Mouse (Mus musculus) stomach, postnatal 0 days (tissue): ENCODE data around the gene Gpbar1. TPM values are rescaled to one million over a fixed set of nuclear protein-coding genes. Genes with fewer than 3 reads are reported as not detected.

Experiments used
- ATAC-seq: fragments of 200-750 bp; cut with Nextera tagmentation; 2 replicates; pipeline ENCODE4 v1.8.0; 2017; ENCODE audit not compliant: low FRiP score, low TSS enrichment
- DNase-seq: peaks from one replicate; pipeline ENCODE4 v3.0.0-alpha.2; 2016; ENCODE audit warnings: low spot score
- H3K27ac ChIP-seq: fragments of 300-500 bp; sonication (generic); replicated peaks from 2 replicates; pipeline ENCODE4 v1.5.1; 2014; ENCODE audit warnings: mild to moderate bottlenecking, control low read depth
- H3K27me3 ChIP-seq: fragments of 300-500 bp; sonication (generic); 2 replicates; pipeline ENCODE4 v1.6.1; 2014; ENCODE audit warnings: low read length; ENCODE audit not compliant: control insufficient read depth, insufficient read depth
- H3K36me3 ChIP-seq: fragments of 300-500 bp; sonication (generic); 2 replicates; pipeline ENCODE4 v1.6.1; 2014; ENCODE audit warnings: low read length, mixed read lengths; ENCODE audit not compliant: control insufficient read depth, insufficient read depth
- H3K4me1 ChIP-seq: fragments of 300-500 bp; sonication (generic); replicated peaks from 2 replicates; pipeline ENCODE4 v1.6.1; 2014; ENCODE audit warnings: antibody characterized with exemption; ENCODE audit not compliant: control insufficient read depth, insufficient read depth
- H3K4me2 ChIP-seq: fragments of 300-500 bp; sonication (generic); replicated peaks from 2 replicates; pipeline ENCODE4 v1.6.1; 2014; ENCODE audit warnings: low read depth, mild to moderate bottlenecking, control low read depth, moderate library complexity
- H3K4me3 ChIP-seq: fragments of 300-500 bp; sonication (generic); 2 replicates; pipeline ENCODE4 v1.5.1; 2014; ENCODE audit warnings: low read depth, low read length, control low read depth
- H3K9ac ChIP-seq: fragments of 300-500 bp; sonication (generic); 2 replicates; pipeline ENCODE4 v1.6.1; 2014; ENCODE audit warnings: mild to moderate bottlenecking, low read length, control low read depth, mixed read lengths
- H3K9me3 ChIP-seq: fragments of 300-500 bp; sonication (generic); 2 replicates; pipeline ENCODE4 v1.6.1; 2016; ENCODE audit warnings: low read length; ENCODE audit not compliant: control insufficient read depth
- CTCF ChIP-seq: IDR thresholded peaks from 2 replicates; pipeline ENCODE4 v1.5.1; 2016; ENCODE audit warnings: antibody characterized with exemption, low read depth, mild to moderate bottlenecking, moderate library complexity
- EP300 ChIP-seq: optimal IDR thresholded peaks from 2 replicates; pipeline ENCODE3; 2016; ENCODE audit warnings: antibody characterized with exemption
- WGBS: fragments of 180-500 bp; shearing (Covaris S2); extraction: QIAGEN DNeasy Blood & Tissue Kit; methylation state at CpG from one replicate; pipeline ENCODE4 v1.1.7; 2014; 5-methylcytosine and 5-hydroxymethylcytosine counted together
- polyA plus RNA-seq: library from polyadenylated mRNA; unstranded; fragments of >200 nt; fragmentation: Nextera tagmentation; extraction: Ambion mirVana; gene quantifications from 2 replicates; pipeline ENCODE4 v1.2.1, GENCODE M21; 2015

Gpbar1 gene
- polyA plus RNA-seq, 1 experiment from 2014 or later, result 0.63 TPM

DNA sequence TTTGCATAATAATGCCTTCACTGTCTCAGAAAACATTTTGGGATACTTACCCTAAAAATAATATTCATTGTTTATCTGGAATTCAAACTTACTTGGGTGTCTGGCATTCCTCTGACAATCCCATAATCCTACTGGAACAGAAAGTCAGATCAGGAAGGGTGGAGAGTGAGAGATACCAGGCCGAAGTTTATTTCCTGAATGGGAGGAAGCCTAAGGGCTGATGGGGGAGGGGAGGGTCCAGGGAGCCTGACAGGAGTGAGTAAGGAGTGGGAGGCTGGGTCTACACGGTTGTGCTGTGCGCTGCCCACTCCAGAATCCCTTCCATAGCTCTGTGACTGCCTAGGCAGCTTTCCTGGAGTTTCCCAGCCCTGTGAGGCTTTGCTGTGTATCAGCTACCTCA lies 31.4 kb downstream of the Gpbar1 start:
- 22% methylated on average over 3 of the region's 3 CpGs for WGBS
- DNase-seq (peak; percentile 40), ATAC-seq (no peak)
- H3K27me3 ChIP-seq, result no peaks in the 10 kb centered on the region
- H3K36me3 ChIP-seq, result no peaks in the 10 kb centered on the region
- H3K4me1 ChIP-seq, result peaks cover 4% of the 10 kb centered on the region
- TF ChIP-seq CTCF (no peak), EP300 (no peak)
- H3K4me2 ChIP-seq, result no peak overlapping the region
- peak overlapping the region; percentile 41; the same call in 1 of the 2 replicates for H3K27ac ChIP-seq
- 0 out of 2 replicates have a peak overlapping the region, but pooled peaks have one; percentile 23 for H3K9ac ChIP-seq
- no peak overlapping the region for H3K4me3 ChIP-seq
- H3K9me3 ChIP-seq, result no peaks in the 10 kb centered on the region

DNA sequence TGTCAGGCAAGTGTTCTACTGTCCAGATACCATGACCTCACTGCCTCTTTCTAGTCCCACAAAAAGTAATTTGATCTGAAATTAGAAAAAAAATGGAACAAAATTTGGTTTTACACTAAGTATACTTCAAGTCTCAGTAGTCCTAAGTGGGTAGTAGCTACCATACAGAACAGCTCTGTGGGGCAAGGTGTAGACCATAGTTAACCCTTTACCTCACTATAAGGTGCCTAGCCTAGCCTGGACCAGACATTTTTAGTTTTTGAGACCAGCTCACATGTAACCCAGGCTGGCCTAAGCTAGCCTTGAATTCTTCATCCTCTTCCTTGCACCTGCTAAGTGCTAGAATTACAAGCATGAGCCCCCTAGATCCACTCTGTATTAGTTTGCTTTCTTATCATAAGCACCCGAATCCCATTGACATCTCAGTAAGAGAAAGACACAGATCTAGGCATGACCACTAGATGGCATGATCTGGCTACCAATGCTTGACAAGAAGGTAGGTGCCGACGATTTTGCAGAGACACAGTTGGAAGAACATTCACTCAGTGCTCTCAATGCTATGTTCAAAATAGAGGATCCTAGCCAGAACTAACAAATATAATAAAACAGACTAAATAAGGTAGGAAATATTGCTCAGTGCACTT lies 34.8 kb downstream of the Gpbar1 start:
- no peaks in the 10 kb centered on the region for H3K27me3 ChIP-seq
- TF ChIP-seq CTCF (peak; percentile 97), EP300 (no peak)
- no peak overlapping the region for H3K27ac ChIP-seq
- no peak overlapping the region for H3K4me2 ChIP-seq
- peak; percentile 58 for DNase-seq
- H3K9ac ChIP-seq, result no peak overlapping the region
- H3K4me3 ChIP-seq, result no peak overlapping the region
- no peaks in the 10 kb centered on the region for H3K36me3 ChIP-seq
- ATAC-seq, result peak; percentile 28; the same call in 1 of the 2 replicates
- no peaks in the 10 kb centered on the region for H3K9me3 ChIP-seq
- peaks cover 4% of the 10 kb centered on the region for H3K4me1 ChIP-seq
- 3% methylated on average over 3 of the region's 3 CpGs for WGBS

DNA sequence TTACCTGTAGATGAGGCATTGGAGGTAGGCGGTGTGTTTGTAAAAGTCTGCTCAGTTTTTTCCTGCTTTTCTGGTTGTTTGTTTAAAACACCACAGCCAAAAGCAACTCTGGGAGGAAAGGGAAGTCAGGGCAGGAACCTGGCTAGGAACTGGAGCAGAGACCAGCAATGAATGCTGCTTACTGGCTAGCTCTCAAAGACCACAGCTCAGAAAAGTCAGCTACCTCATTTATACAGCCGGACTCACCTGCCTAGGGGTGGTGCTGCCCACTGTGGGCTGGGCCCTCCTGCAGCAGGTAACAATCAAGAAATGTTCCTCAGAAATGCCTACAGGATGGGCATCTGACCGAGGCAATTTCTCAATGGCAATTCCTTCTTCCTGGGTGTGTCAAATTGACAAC lies 36.4 kb downstream of the Gpbar1 start:
- no peak overlapping the region for H3K27ac ChIP-seq
- WGBS, result 82% methylated on average over 3 of the region's 3 CpGs
- no peak overlapping the region for H3K9ac ChIP-seq
- H3K4me3 ChIP-seq, result no peak overlapping the region
- no peaks in the 10 kb centered on the region for H3K36me3 ChIP-seq
- H3K4me1 ChIP-seq, result peaks cover 3% of the 10 kb centered on the region
- no peak for DNase-seq
- no peak for TF ChIP-seq EP300
- TF ChIP-seq CTCF, result no peak
- no peak for ATAC-seq
- no peaks in the 10 kb centered on the region for H3K27me3 ChIP-seq
- no peaks in the 10 kb centered on the region for H3K9me3 ChIP-seq
- H3K4me2 ChIP-seq, result no peak overlapping the region

DNA sequence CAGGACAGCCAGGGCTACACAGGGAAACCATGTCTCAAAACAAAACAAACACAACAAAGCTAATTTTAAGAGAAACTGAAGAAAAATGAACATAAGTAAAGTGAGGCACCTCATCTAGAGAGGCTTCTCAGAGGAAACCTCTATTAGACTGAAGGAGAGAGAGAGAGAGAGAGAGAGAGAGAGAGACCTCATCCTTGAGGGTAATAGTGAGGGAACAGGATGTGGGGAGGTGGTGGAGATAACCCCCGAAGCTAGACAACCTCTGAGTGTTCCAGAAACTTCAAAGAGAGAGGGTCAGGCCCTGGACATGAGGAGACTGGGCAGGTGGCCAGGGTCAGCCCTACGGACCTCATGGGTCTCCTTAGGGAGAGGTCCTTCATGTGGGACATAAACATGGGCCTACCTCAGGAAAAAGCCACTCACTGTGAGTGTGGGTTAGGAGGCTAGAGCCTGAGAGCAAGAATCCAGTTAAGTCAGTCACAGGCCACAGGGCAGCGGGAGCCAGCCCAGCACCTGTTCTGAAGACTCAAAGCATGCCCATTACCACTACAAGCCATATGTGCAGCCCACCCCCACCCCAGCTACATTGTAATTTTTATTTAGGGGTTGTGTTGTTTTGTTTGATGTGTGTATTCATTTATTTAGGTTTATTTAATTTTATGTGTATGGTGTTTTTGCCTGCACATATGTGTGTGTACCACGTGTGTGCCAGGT lies 37.9 kb downstream of the Gpbar1 start:
- 72% methylated on average over 4 of the region's 4 CpGs for whole genome bisulfite sequencing

DNA sequence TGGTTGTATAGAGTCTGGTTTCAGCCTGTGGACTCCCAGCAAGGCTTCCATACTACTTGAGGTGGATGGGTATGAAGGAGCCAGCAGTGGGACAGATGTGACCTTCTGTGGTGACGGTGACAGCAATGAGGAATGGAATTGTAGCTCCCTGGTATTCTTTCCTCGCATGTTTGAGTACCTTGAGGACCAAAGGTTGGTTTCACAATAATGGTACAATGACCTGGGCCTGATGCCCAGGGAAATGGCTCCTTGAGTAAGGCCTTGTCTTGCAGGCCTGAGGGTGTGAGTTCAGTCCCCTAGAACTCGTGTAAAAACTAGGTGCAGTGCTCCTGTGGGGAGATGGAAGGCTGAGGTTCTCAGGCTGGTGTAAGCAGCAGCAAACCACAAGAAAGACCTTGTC lies 40.4 kb downstream of the Gpbar1 start:
- no peak overlapping the region for H3K27ac ChIP-seq
- no peaks in the 10 kb centered on the region for H3K9me3 ChIP-seq
- WGBS, result 97% methylated on average over 3 of the region's 3 CpGs
- no peaks in the 10 kb centered on the region for H3K4me1 ChIP-seq
- DNase-seq (no peak), ATAC-seq (no peak)
- no peak overlapping the region for H3K9ac ChIP-seq
- TF ChIP-seq EP300 (no peak), CTCF (no peak)
- no peaks in the 10 kb centered on the region for H3K36me3 ChIP-seq
- H3K4me2 ChIP-seq, result no peak overlapping the region
- H3K4me3 ChIP-seq, result no peak overlapping the region
- no peaks in the 10 kb centered on the region for H3K27me3 ChIP-seq

More for the DNA sequence above, 37.9 kb downstream of the Gpbar1 start:
- no peak for ATAC-seq
- TF ChIP-seq EP300, result no peak
- TF ChIP-seq CTCF, result no peak
- Histone ChIP-seq H3K4me3 (no peak overlapping the region), H3K27me3 (no peaks in the 10 kb centered on the region), H3K4me1 (no peaks in the 10 kb centered on the region), H3K36me3 (no peaks in the 10 kb centered on the region), H3K9ac (no peak overlapping the region), H3K4me2 (no peak overlapping the region), H3K9me3 (no peaks in the 10 kb centered on the region), H3K27ac (no peak overlapping the region)
- DNase-seq, result no peak

DNA sequence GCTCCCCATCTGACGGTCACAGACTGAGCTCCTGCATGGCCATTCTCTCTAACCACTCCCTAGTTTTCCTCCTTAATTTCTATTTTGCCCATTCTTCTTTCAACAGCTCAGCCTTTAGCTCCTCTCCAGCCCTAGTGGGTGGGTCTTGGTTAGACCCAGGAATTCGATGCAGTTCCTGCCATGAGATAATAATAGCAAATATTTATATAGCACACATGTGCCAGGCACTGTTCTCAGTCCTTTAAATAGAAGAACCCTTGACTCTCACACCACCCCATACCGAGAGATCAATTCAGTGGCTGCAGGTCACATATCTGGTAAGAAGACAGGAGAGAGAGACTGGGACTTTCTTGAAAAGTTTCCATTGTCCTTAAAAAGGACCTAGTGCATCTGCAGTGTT lies 43.0 kb downstream of the Gpbar1 start:
- H3K4me1 ChIP-seq, result no peaks in the 10 kb centered on the region
- H3K9me3 ChIP-seq, result no peaks in the 10 kb centered on the region
- no peaks in the 10 kb centered on the region for H3K27me3 ChIP-seq
- H3K4me3 ChIP-seq, result no peak overlapping the region
- H3K36me3 ChIP-seq, result no peaks in the 10 kb centered on the region
- 0 out of 2 replicates have a peak overlapping the region, but pooled peaks have one; percentile 45 for H3K27ac ChIP-seq
- no peak overlapping the region for H3K4me2 ChIP-seq
- peak; percentile 37 for DNase-seq
- TF ChIP-seq EP300, result no peak
- no peak for TF ChIP-seq CTCF
- ATAC-seq, result peak; percentile 74; the same call in 1 of the 2 replicates
- 29% methylated on average over 3 of the region's 3 CpGs for WGBS
- no peak overlapping the region for H3K9ac ChIP-seq
